Mouse (Mus musculus) myocyte (in vitro differentiated cells): ENCODE measurements around the gene Trp53i13.

Experiments used
- CEBPB ChIP-seq: IDR thresholded peaks from 2 replicates; pipeline ENCODE4 v1.6.1; 2011; ENCODE audit warnings: mild to moderate bottlenecking, moderate library complexity; ENCODE audit not compliant: poor library complexity, insufficient read depth, severe bottlenecking
- E2F4 ChIP-seq: IDR thresholded peaks from one replicate; pipeline ENCODE4 v1.6.1; 2011; ENCODE audit warnings: mild to moderate bottlenecking, control low read depth, moderate library complexity; ENCODE audit not compliant: insufficient read depth
- MAX ChIP-seq: IDR thresholded peaks from one replicate; pipeline ENCODE4 v1.6.1; 2011; ENCODE audit warnings: low read depth, mild to moderate bottlenecking, control low read depth
- MYOD1 ChIP-seq, 3 experiments: IDR thresholded peaks; one replicate each; pipeline ENCODE4 v1.6.1; 2011; ENCODE audit warnings: control low read depth in 2 of 3, low read depth in 2 of 3, mild to moderate bottlenecking in 2 of 3, moderate library complexity in 1 of 3; ENCODE audit not compliant: insufficient read length in 2 of 3, control insufficient read depth in 1 of 3
- MYOG ChIP-seq, 3 experiments: IDR thresholded peaks; one replicate each; pipeline ENCODE4 v1.6.1; 2011; ENCODE audit warnings: control low read depth in 2 of 3, low read depth in 2 of 3, mild to moderate bottlenecking in 2 of 3; ENCODE audit not compliant: insufficient read length in 2 of 3, control insufficient read depth in 1 of 3, insufficient read depth in 1 of 3
- POLR2A ChIP-seq: IDR thresholded peaks from one replicate; pipeline ENCODE4 v1.6.1; 2011; ENCODE audit warnings: low read depth, mild to moderate bottlenecking, control low read depth, moderate library complexity; ENCODE audit not compliant: insufficient read length
- POLR2AphosphoS2 ChIP-seq: IDR thresholded peaks from one replicate; pipeline ENCODE4 v1.6.1; 2011; ENCODE audit warnings: low read depth, control low read depth; ENCODE audit not compliant: insufficient read length
- REST ChIP-seq: IDR thresholded peaks from one replicate; pipeline ENCODE4 v1.6.1; 2011; ENCODE audit warnings: mild to moderate bottlenecking, control low read depth, moderate library complexity; ENCODE audit not compliant: insufficient read depth, insufficient read length
- TCF12 ChIP-seq: IDR thresholded peaks from one replicate; pipeline ENCODE4 v1.6.1; 2011; ENCODE audit warnings: mild to moderate bottlenecking, control low read depth; ENCODE audit not compliant: poor library complexity, insufficient read depth, severe bottlenecking
- TCF3 ChIP-seq: IDR thresholded peaks from one replicate; pipeline ENCODE4 v1.6.1; 2011; ENCODE audit warnings: low read depth, control low read depth; ENCODE audit not compliant: insufficient read length
- USF1 ChIP-seq: IDR thresholded peaks from one replicate; pipeline ENCODE4 v1.6.1; 2011; ENCODE audit warnings: low read depth, mild to moderate bottlenecking, control low read depth, moderate library complexity

- no peak for TF ChIP-seq E2F4
- no peak for TF ChIP-seq POLR2A
- peak in 1 of 3 experiments; percentile 54 for TF ChIP-seq MYOG (IDR thresholded peaks at IDR 0.05; ENCODE audit: control insufficient read depth in 1 of 3, insufficient read depth in 1 of 3, insufficient read length in 2 of 3, low read depth in 2 of 3)
- peak in 1 of 3 experiments; percentile 67 for TF ChIP-seq MYOD1 (IDR thresholded peaks at IDR 0.05; ENCODE audit: control insufficient read depth in 1 of 3, insufficient read length in 2 of 3, low read depth in 2 of 3)
- no peak for TF ChIP-seq TCF3
- peak; percentile 48 for TF ChIP-seq POLR2AphosphoS2
- TF ChIP-seq REST = no peak
- no peak for TF ChIP-seq TCF12
- TF ChIP-seq MAX = no peak
- TF ChIP-seq USF1 = no peak
- no peak for TF ChIP-seq CEBPB
These were observed 51.1 kb downstream of the Trp53i13 start for GRCm38 (mm10) chr11:77464684-77465083.
